Mouse (Mus musculus) hindbrain, embryonic 11.5 days (tissue): ENCODE data around the gene Ifnl2. TPM values are rescaled to one million over a fixed set of nuclear protein-coding genes. Genes with fewer than 3 reads are reported as not detected.
"Not testable (repeated sequence)": the region's sequence is repeated elsewhere in the genome, so short reads cannot be mapped to it uniquely, and the experiment has no call there.

Experiments used
- ATAC-seq: fragments of 200-750 bp; cut with Nextera tagmentation; 2 replicates; pipeline ENCODE4 v1.8.0; 2017; ENCODE audit warnings: mild to moderate bottlenecking, moderate TSS enrichment, moderate library complexity; ENCODE audit not compliant: low FRiP score
- DNase-seq: peaks from one replicate; pipeline ENCODE4 v3.0.0-alpha.2; 2015; ENCODE audit warnings: low spot score
- H3K27ac ChIP-seq: fragments of 300-500 bp; sonication (generic); 2 replicates; pipeline ENCODE4 v1.5.1; 2014; ENCODE audit warnings: mild to moderate bottlenecking, low read depth, low read length
- H3K27me3 ChIP-seq: fragments of 300-500 bp; sonication (generic); 2 replicates; pipeline ENCODE4 v1.6.1; 2014; ENCODE audit warnings: mild to moderate bottlenecking, low read length, moderate library complexity, mixed read lengths; ENCODE audit not compliant: control insufficient read depth, insufficient read depth
- H3K36me3 ChIP-seq: fragments of 300-500 bp; sonication (generic); 2 replicates; pipeline ENCODE4 v1.6.1; 2014; ENCODE audit warnings: mild to moderate bottlenecking, low read length, moderate library complexity, mixed read lengths; ENCODE audit not compliant: control insufficient read depth, insufficient read depth
- H3K4me1 ChIP-seq: fragments of 300-500 bp; sonication (generic); replicated peaks from 2 replicates; pipeline ENCODE4 v1.6.1; 2014; ENCODE audit warnings: low read length, mixed read lengths; ENCODE audit not compliant: control insufficient read depth, insufficient read depth
- H3K4me2 ChIP-seq: fragments of 300-500 bp; sonication (generic); replicated peaks from 2 replicates; pipeline ENCODE4 v1.6.1; 2014; ENCODE audit warnings: mild to moderate bottlenecking, low read depth, low read length
- H3K4me3 ChIP-seq: fragments of 300-500 bp; sonication (generic); 2 replicates; pipeline ENCODE4 v1.5.1; 2014; ENCODE audit warnings: low read depth, low read length
- H3K9ac ChIP-seq: fragments of 300-500 bp; sonication (generic); 2 replicates; pipeline ENCODE4 v1.6.1; 2014; ENCODE audit warnings: low read depth, low read length
- H3K9me3 ChIP-seq: fragments of 300-500 bp; sonication (generic); 2 replicates; pipeline ENCODE4 v1.6.1; 2016; ENCODE audit warnings: low read length; ENCODE audit not compliant: control insufficient read depth
- WGBS: fragments of 180-500 bp; shearing (Covaris S2); extraction: QIAGEN DNeasy Blood & Tissue Kit; methylation state at CpG from one replicate; pipeline ENCODE4 v1.1.7; 2014; 5-methylcytosine and 5-hydroxymethylcytosine counted together
- polyA plus RNA-seq: library from polyadenylated mRNA; unstranded; fragments of >200 nt; fragmentation: Nextera tagmentation; extraction: Ambion mirVana; gene quantifications from 2 replicates; pipeline ENCODE4 v1.2.1, GENCODE M21; 2014

Gene Ifnl2
- polyA plus RNA-seq, 1 experiment from 2014 or later, result not detected

GRCm38 (mm10) chr7:28511441-28511840 lies 1.2 kb upstream of the Ifnl2 start:
- ATAC-seq (no peak), DNase-seq (no peak)
- Histone ChIP-seq H3K9ac (no peak overlapping the region), H3K36me3 (no peaks in the 10 kb centered on the region), H3K4me1 (no peaks in the 10 kb centered on the region), H3K4me3 (no peak overlapping the region), H3K27me3 (no peaks in the 10 kb centered on the region), H3K4me2 (no peak overlapping the region), H3K27ac (no peak overlapping the region), H3K9me3 (no peaks in the 10 kb centered on the region)
- 73% methylated on average over 8 of the region's 8 CpGs for WGBS

- ATAC-seq, H3K27me3 ChIP-seq, H3K4me1 ChIP-seq, H3K36me3 ChIP-seq, H3K4me3 ChIP-seq, H3K9ac ChIP-seq, H3K9me3 ChIP-seq, DNase-seq, H3K27ac ChIP-seq, H3K4me2 ChIP-seq: not testable (repeated sequence)
- no CpG with 5 or more reads among the region's 2 CpGs for WGBS
These were observed 1.1 kb downstream of the Ifnl2 start for GRCm38 (mm10) chr7:28509121-28509520.

GRCm38 (mm10) chr7:28505585-28505984 lies 4.7 kb downstream of the Ifnl2 start:
- WGBS, result 11% methylated on average over 5 of the region's 5 CpGs
- H3K4me3 ChIP-seq, result no peak overlapping the region
- H3K4me1 ChIP-seq, result no peaks in the 10 kb centered on the region
- DNase-seq (peak; percentile 42), ATAC-seq (no peak)
- H3K9ac ChIP-seq, result no peak overlapping the region
- H3K9me3 ChIP-seq, result no peaks in the 10 kb centered on the region
- H3K27ac ChIP-seq, result no peak overlapping the region
- no peaks in the 10 kb centered on the region for H3K36me3 ChIP-seq
- no peaks in the 10 kb centered on the region for H3K27me3 ChIP-seq
- H3K4me2 ChIP-seq, result no peak overlapping the region

GRCm38 (mm10) chr7:28495426-28495825 lies 14.8 kb downstream of the Ifnl2 start:
- no peak for ATAC-seq
- H3K9ac ChIP-seq, result no peak overlapping the region
- H3K4me1 ChIP-seq, result no peaks in the 10 kb centered on the region
- no peak for DNase-seq
- 77% methylated on average over 11 of the region's 11 CpGs for WGBS
- no peak overlapping the region for H3K27ac ChIP-seq
- H3K4me2 ChIP-seq, result no peak overlapping the region
- no peaks in the 10 kb centered on the region for H3K9me3 ChIP-seq
- H3K4me3 ChIP-seq, result no peak overlapping the region
- no peaks in the 10 kb centered on the region for H3K27me3 ChIP-seq
- no peaks in the 10 kb centered on the region for H3K36me3 ChIP-seq

- ATAC-seq (no peak), DNase-seq (no peak)
- H3K4me2 ChIP-seq, result no peak overlapping the region
- peaks cover 2% of the 10 kb centered on the region; the same call in 1 of the 2 replicates for H3K27me3 ChIP-seq
- no peaks in the 10 kb centered on the region for H3K9me3 ChIP-seq
- H3K4me3 ChIP-seq, result no peak overlapping the region
- H3K27ac ChIP-seq, result no peak overlapping the region
- H3K36me3 ChIP-seq, result no peaks in the 10 kb centered on the region
- no peak overlapping the region for H3K9ac ChIP-seq
- H3K4me1 ChIP-seq, result no peaks in the 10 kb centered on the region
- 89% methylated on average over 8 of the region's 8 CpGs for WGBS
These were observed 17.9 kb downstream of the Ifnl2 start for GRCm38 (mm10) chr7:28492310-28492709.

- Histone ChIP-seq H3K9me3 (no peaks in the 10 kb centered on the region), H3K9ac (no peak overlapping the region), H3K27ac (no peak overlapping the region), H3K4me3 (no peak overlapping the region), H3K4me2 (no peak overlapping the region), H3K36me3 (no peaks in the 10 kb centered on the region), H3K4me1 (no peaks in the 10 kb centered on the region), H3K27me3 (peaks cover 2% of the 10 kb centered on the region; the same call in 1 of the 2 replicates)
- no peak for ATAC-seq
- WGBS, result 31% methylated on average over 14 of the region's 14 CpGs
- no peak for DNase-seq
These were observed 19.4 kb downstream of the Ifnl2 start for GRCm38 (mm10) chr7:28490903-28491302.

GRCm38 (mm10) chr7:28490410-28490809 lies 19.8 kb downstream of the Ifnl2 start:
- Histone ChIP-seq H3K36me3 (no peaks in the 10 kb centered on the region), H3K4me2 (no peak overlapping the region), H3K27me3 (peaks cover 2% of the 10 kb centered on the region; the same call in 1 of the 2 replicates), H3K9ac (no peak overlapping the region), H3K4me1 (no peaks in the 10 kb centered on the region), H3K4me3 (no peak overlapping the region), H3K27ac (no peak overlapping the region), H3K9me3 (no peaks in the 10 kb centered on the region)
- ATAC-seq (no peak), DNase-seq (peak; percentile 53)
- 5% methylated on average over 10 of the region's 10 CpGs for WGBS

GRCm38 (mm10) chr7:28488030-28488491 lies 22.2 kb downstream of the Ifnl2 start:
- 4% methylated on average over 16 of the region's 16 CpGs for whole genome bisulfite sequencing
- Histone ChIP-seq H3K4me2 (peak overlapping the region; percentile 28; the same call in 1 of the 2 replicates), H3K4me3 (no peak overlapping the region), H3K9me3 (no peaks in the 10 kb centered on the region), H3K9ac (no peak overlapping the region), H3K27ac (no peak overlapping the region), H3K36me3 (no peaks in the 10 kb centered on the region), H3K27me3 (peaks cover 2% of the 10 kb centered on the region; the same call in 1 of the 2 replicates), H3K4me1 (no peaks in the 10 kb centered on the region)
- no peak for DNase-seq
- ATAC-seq, result no peak

GRCm38 (mm10) chr7:28484192-28484591 lies 26.1 kb downstream of the Ifnl2 start:
- no peaks in the 10 kb centered on the region for H3K36me3 ChIP-seq
- 21% methylated on average over 4 of the region's 4 CpGs for WGBS
- ATAC-seq (no peak), DNase-seq (no peak)
- no peaks in the 10 kb centered on the region for H3K4me1 ChIP-seq
- no peak overlapping the region for H3K4me2 ChIP-seq
- peaks cover 2% of the 10 kb centered on the region; the same call in 1 of the 2 replicates for H3K27me3 ChIP-seq
- H3K9ac ChIP-seq, result no peak overlapping the region
- H3K27ac ChIP-seq, result no peak overlapping the region
- no peak overlapping the region for H3K4me3 ChIP-seq
- H3K9me3 ChIP-seq, result no peaks in the 10 kb centered on the region
